Mouse (Mus musculus): ENCODE results near the gene Clk3. TPM values are rescaled to one million over a fixed set of nuclear protein-coding genes. Genes with fewer than 3 reads are reported as not detected.

Gene Clk3
- total RNA-seq (2014; rRNA removed; ENCODE audit: low replicate concordance) (27.5 and 40.8 TPM in 2 replicates), polyA plus RNA-seq (2015; fragmentation: Nextera tagmentation; extraction: Ambion mirVana) (31.9 and 34.8 TPM in 2 replicates)

DNA sequence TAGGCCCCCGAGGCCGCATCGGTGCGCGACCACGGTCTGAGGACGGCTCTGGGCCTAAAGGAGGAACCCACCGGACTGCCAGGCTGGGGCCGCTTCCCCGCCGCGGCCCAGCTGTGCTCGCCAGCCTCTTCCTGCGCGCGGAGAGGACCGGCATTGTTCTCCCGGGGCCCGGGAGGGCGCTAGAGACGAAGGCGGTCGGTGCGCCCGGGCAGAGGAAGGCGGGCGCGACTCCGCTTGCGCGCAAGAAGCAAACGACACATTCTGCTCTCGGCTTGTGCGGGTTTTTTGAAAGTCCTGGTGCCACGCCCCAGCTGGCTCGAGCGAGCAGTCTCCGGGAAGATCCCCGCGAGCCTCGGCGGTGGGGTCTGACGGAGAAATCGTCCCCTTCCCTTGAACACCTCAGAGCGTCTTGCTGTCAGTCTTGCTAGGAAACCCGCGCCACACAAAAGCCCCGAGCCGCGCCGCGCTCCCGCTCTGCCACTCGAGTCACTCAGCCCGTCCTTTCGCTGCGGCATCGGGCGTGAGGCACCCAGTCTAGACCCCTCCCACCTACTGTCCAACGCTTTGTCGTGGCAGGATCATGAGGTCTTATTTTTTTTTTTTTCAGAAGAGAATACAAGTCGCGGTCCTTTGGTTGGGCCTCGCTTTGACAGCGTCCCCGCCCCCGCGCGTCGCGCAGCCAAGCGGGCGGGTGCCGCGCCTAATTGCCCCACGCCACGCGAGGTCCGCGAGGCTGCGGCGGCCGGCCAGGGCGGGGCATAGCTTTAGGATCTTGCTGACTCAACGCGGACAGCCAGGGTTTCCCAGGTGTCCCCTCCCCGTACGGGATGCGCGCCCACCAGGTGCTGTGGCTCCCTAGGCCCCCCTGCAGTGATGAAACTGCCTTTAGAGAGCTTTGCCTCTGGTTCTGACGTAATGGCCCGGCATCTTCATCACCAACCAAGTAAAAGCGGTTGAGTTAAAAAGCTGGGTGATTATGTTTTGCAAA, at the start of gene Clk3:
Clk3 (minus strand) TSS at position 497 of the 988 bp plus-strand sequence.
- Histone ChIP-seq H3K9ac (replicated peaks; ENCODE audit: low read depth, low read length) (peak within 1 kb of the TSS; percentile 93), H3K4me1 (ENCODE audit: control insufficient read depth, insufficient read depth) (peaks cover 50% of the 10 kb centered on the region), H3K36me3 (replicated peaks; ENCODE audit: control insufficient read depth, insufficient read depth, low read length) (peaks cover 11% of the 10 kb centered on the region), H3K9me3 (replicated peaks; ENCODE audit: control insufficient read depth, low read length) (no peaks in the 10 kb centered on the region), H3K4me3 (ENCODE audit: low read depth, low read length) (peak within 1 kb of the TSS; percentile 84), H3K4me2 (ENCODE audit: low read depth, low read length) (peak within 1 kb of the TSS; percentile 83), H3K27me3 (ENCODE audit: control insufficient read depth, insufficient read depth, low read length) (no peaks in the 10 kb centered on the region), H3K27ac (ENCODE audit: low read depth) (peak within 1 kb of the TSS; percentile 98)
- DNase-seq (ENCODE audit: low spot score) (peak; percentile 66), ATAC-seq (ENCODE audit: insufficient read depth, low read depth) (peak; percentile 44)
- TF ChIP-seq EP300 (IDR thresholded peaks at IDR 0.05; ENCODE audit: low read depth) (0 out of 2 replicates have a peak, but pooled peaks have one; percentile 30), CTCF (IDR thresholded peaks at IDR 0.05; ENCODE audit: low read depth) (peak; percentile 12; the same call in 1 of the 2 replicates)
- under 1% methylated on average over 93 of the region's 93 CpGs for WGBS

DNA sequence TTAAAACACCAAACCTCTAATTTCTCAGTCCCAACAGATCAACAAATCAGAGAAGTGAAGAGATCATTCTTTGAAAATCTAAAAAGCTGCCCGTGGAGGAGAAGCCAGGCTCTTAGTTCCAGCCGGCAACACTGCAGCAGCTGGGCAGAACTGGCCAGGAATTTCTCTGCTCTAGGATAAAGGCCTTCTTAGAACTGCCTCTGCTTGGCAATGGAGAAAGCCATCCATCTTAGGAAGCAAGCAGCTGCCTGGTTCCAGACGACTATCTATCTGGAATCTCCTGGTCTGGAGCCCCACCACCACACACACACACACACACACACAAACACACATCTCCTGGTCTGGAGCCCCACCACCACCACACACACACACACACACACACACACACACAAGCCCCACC, 49.2 kb upstream of the Clk3 start:
- WGBS = 15% methylated on average over 3 of the region's 3 CpGs
- no peaks in the 10 kb centered on the region for H3K9me3 ChIP-seq (replicated peaks; ENCODE audit: control insufficient read depth, low read length)
- no peak overlapping the region for H3K9ac ChIP-seq (replicated peaks; ENCODE audit: low read depth, low read length)
- ATAC-seq (ENCODE audit: insufficient read depth, low read depth) (no peak), DNase-seq (ENCODE audit: low spot score) (no peak)
- H3K4me1 ChIP-seq (ENCODE audit: control insufficient read depth, insufficient read depth) = peaks cover 55% of the 10 kb centered on the region
- H3K4me2 ChIP-seq (ENCODE audit: low read depth, low read length) = no peak overlapping the region
- H3K27ac ChIP-seq (ENCODE audit: low read depth) = no peak overlapping the region
- no peak for TF ChIP-seq CTCF (IDR thresholded peaks at IDR 0.05; ENCODE audit: low read depth)
- no peak for TF ChIP-seq EP300 (IDR thresholded peaks at IDR 0.05; ENCODE audit: low read depth)
- H3K4me3 ChIP-seq (ENCODE audit: low read depth, low read length) = no peak overlapping the region
- H3K36me3 ChIP-seq (replicated peaks; ENCODE audit: control insufficient read depth, insufficient read depth, low read length) = no peaks in the 10 kb centered on the region; the same call in 1 of the 2 replicates
- H3K27me3 ChIP-seq (ENCODE audit: control insufficient read depth, insufficient read depth, low read length) = no peaks in the 10 kb centered on the region

DNA sequence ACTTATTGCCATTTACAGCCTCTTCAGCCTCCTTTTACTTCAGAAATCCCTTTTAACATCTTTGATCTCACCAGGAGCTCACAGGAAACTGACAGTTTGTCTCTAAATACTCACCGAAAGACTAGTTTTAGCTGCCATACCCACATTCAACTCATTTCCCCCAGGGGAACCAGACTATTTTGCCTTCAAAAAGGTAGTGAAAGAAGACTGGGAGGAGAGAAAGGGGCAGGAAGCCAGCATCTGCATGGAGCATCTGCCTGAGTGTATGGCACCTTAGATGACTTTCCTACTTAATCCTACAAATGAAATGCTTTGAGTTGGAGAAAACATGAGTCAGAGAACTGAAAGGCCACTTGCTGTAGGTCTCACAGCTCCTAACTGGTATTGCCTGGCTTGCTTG, 48.4 kb upstream of the Clk3 start:
- Histone ChIP-seq H3K36me3 (replicated peaks; ENCODE audit: control insufficient read depth, insufficient read depth, low read length) (no peaks in the 10 kb centered on the region; the same call in 1 of the 2 replicates), H3K4me3 (ENCODE audit: low read depth, low read length) (no peak overlapping the region), H3K4me1 (ENCODE audit: control insufficient read depth, insufficient read depth) (peaks cover 60% of the 10 kb centered on the region), H3K9ac (replicated peaks; ENCODE audit: low read depth, low read length) (no peak overlapping the region), H3K27me3 (ENCODE audit: control insufficient read depth, insufficient read depth, low read length) (no peaks in the 10 kb centered on the region), H3K9me3 (replicated peaks; ENCODE audit: control insufficient read depth, low read length) (no peaks in the 10 kb centered on the region), H3K4me2 (ENCODE audit: low read depth, low read length) (no peak overlapping the region), H3K27ac (ENCODE audit: low read depth) (peak overlapping the region; percentile 48; the same call in 1 of the 2 replicates)
- TF ChIP-seq CTCF (IDR thresholded peaks at IDR 0.05; ENCODE audit: low read depth) (no peak), EP300 (IDR thresholded peaks at IDR 0.05; ENCODE audit: low read depth) (no peak)
- WGBS = 36% methylated on average over 1 of the region's 1 CpGs
- DNase-seq (ENCODE audit: low spot score) (no peak), ATAC-seq (ENCODE audit: insufficient read depth, low read depth) (no peak)

DNA sequence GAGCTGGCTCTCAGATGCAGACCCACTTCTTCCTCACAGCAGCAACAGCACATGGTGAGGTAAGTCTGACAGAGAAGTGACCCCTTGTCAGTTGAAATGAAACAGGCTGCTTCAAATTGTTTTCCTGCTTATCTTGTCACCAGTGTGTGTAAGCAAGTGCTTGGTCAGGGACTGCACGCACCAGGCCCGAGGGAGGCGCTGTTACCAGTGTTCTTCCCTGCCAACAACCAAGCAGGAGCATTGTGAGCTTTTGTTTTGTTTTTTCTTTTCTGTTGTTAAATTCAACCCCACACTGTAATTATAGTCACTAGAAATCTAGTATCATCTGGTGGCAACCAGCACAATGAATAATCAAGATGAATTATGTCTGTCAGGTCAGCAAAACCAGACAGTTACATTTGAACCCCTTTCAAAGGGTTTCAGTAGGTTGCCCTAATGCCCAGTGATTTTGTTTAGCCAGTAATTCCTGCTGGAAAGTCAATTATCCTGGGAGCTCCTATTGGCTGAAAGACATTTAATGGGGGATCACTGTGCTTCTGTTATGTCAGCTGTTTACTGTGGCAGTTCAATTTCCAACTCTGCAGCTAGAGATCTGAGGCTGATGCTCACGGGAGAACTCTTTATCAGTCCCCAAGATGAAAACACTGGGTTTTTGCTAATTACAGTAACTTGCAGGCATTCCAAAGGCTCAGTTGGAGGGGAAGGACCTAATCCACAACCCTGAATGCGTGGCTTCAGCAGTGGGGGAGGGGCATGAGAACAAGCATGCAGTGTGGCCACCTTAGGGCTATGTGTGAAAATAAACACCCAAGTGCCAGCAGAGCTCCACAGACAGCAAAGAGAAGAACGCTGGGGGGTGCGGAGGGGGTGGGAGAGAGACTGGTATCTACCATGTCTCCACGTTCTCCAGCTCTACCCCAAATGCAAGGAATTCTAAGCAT, 46.4 kb upstream of the Clk3 start:
- no peaks in the 10 kb centered on the region; the same call in 1 of the 2 replicates for H3K36me3 ChIP-seq (replicated peaks; ENCODE audit: control insufficient read depth, insufficient read depth, low read length)
- 39% methylated on average over 8 of the region's 8 CpGs for WGBS
- DNase-seq (ENCODE audit: low spot score) (no peak), ATAC-seq (ENCODE audit: insufficient read depth, low read depth) (no peak)
- H3K27ac ChIP-seq (ENCODE audit: low read depth) = no peak overlapping the region
- no peak overlapping the region for H3K9ac ChIP-seq (replicated peaks; ENCODE audit: low read depth, low read length)
- H3K9me3 ChIP-seq (replicated peaks; ENCODE audit: control insufficient read depth, low read length) = no peaks in the 10 kb centered on the region
- TF ChIP-seq CTCF (IDR thresholded peaks at IDR 0.05; ENCODE audit: low read depth) = peak; percentile 22; the same call in 1 of the 2 replicates
- no peak for TF ChIP-seq EP300 (IDR thresholded peaks at IDR 0.05; ENCODE audit: low read depth)
- no peak overlapping the region for H3K4me2 ChIP-seq (ENCODE audit: low read depth, low read length)
- H3K4me1 ChIP-seq (ENCODE audit: control insufficient read depth, insufficient read depth) = peaks cover 55% of the 10 kb centered on the region
- no peak overlapping the region for H3K4me3 ChIP-seq (ENCODE audit: low read depth, low read length)
- H3K27me3 ChIP-seq (ENCODE audit: control insufficient read depth, insufficient read depth, low read length) = no peaks in the 10 kb centered on the region

DNA sequence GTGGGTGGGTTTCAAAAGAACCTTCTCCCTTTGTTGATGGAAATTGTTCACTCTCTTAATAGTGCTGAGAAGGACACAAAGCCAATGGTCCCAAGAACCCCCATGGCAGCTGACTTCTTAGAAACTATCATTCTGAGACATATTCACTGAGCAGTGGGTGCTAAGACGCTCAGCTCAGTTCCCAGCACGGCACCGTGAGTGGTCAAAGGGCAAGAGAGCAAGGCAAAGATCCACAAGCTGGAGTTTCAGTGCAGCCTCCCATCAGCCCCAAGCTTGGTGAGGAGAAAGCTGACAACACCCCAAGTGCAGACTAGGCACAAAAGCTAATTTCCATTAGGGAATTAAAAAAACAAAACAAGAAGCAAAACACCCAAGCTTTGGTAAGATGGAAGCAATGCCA, 45.0 kb upstream of the Clk3 start:
- H3K4me2 ChIP-seq (ENCODE audit: low read depth, low read length) = no peak overlapping the region
- no peak overlapping the region for H3K27ac ChIP-seq (ENCODE audit: low read depth)
- H3K36me3 ChIP-seq (replicated peaks; ENCODE audit: control insufficient read depth, insufficient read depth, low read length) = no peaks in the 10 kb centered on the region; the same call in 1 of the 2 replicates
- no peaks in the 10 kb centered on the region for H3K9me3 ChIP-seq (replicated peaks; ENCODE audit: control insufficient read depth, low read length)
- DNase-seq (ENCODE audit: low spot score) (no peak), ATAC-seq (ENCODE audit: insufficient read depth, low read depth) (no peak)
- WGBS = 76% methylated on average over 3 of the region's 3 CpGs
- no peaks in the 10 kb centered on the region for H3K27me3 ChIP-seq (ENCODE audit: control insufficient read depth, insufficient read depth, low read length)
- no peak overlapping the region for H3K9ac ChIP-seq (replicated peaks; ENCODE audit: low read depth, low read length)
- H3K4me3 ChIP-seq (ENCODE audit: low read depth, low read length) = no peak overlapping the region
- TF ChIP-seq CTCF (IDR thresholded peaks at IDR 0.05; ENCODE audit: low read depth) = no peak
- no peak for TF ChIP-seq EP300 (IDR thresholded peaks at IDR 0.05; ENCODE audit: low read depth)
- H3K4me1 ChIP-seq (ENCODE audit: control insufficient read depth, insufficient read depth) = peaks cover 51% of the 10 kb centered on the region

Measured in heart, postnatal 0 days (tissue).